ENCODE assay signal across 9 mouse cellular contexts in genomic region chr8:13412891-13413558, GRCm38 (mm10). TPM values are rescaled to one million over a fixed set of nuclear protein-coding genes. Genes with fewer than 3 reads are reported as not detected.
DNase-seq lines count a peak whose midpoint lies in the region; ATAC-seq and TF ChIP-seq lines count a peak whose summit lies in the region.
"Had no signal": no experiment of that assay in that cellular context is flagged by ENCODE, and none has a peak within 500 bp of the region (broad histone marks: within the 10 kb centered on the region; RNA-seq: fewer than 3 reads in every experiment).

No protein-coding gene starts in this region.

- 64% methylated on average over 13 of the region's 13 CpGs for WGBS in forebrain, postnatal 0 days
- WGBS in forebrain, embryonic 15.5 days = 62% methylated on average over 13 of the region's 13 CpGs

- H3K9me3 ChIP-seq in forebrain, postnatal 0 days (ENCODE audit: low read length) = no peaks in the 10 kb centered on the region
- no peaks in the 10 kb centered on the region for H3K9me3 ChIP-seq in forebrain, embryonic 15.5 days
- H3K9me3 ChIP-seq in ES-E14 (ENCODE audit: control insufficient read depth, insufficient read depth, low read depth, low read length) = no peaks in the 10 kb centered on the region
- H3K9me3 ChIP-seq: limb, embryonic 15.5 days had no signal

- H3K27ac ChIP-seq in forebrain, postnatal 0 days (ENCODE audit: low read depth, low read length) = no peak overlapping the region
- H3K27ac ChIP-seq in forebrain, embryonic 15.5 days (replicated peaks) = no peak overlapping the region
- no peak overlapping the region for H3K27ac ChIP-seq in ES-E14 (ENCODE audit: insufficient read depth, low read depth, low read length, poor library complexity, severe bottlenecking)
- H3K27ac ChIP-seq: limb, embryonic 15.5 days had no signal

- no peaks in the 10 kb centered on the region for H3K4me1 ChIP-seq in forebrain, postnatal 0 days (ENCODE audit: insufficient read depth)
- no peaks in the 10 kb centered on the region for H3K4me1 ChIP-seq in forebrain, embryonic 15.5 days
- no peaks in the 10 kb centered on the region for H3K4me1 ChIP-seq in ES-E14 (ENCODE audit: control insufficient read depth in 2 of 2, insufficient read depth in 2 of 2, low read length in 2 of 2, poor library complexity in 1 of 2)
- H3K4me1 ChIP-seq: limb, embryonic 15.5 days had no signal

- no peak overlapping the region for H3K4me3 ChIP-seq in forebrain, postnatal 0 days (ENCODE audit: low read depth, low read length)
- no peak overlapping the region for H3K4me3 ChIP-seq in forebrain, embryonic 15.5 days
- H3K4me3 ChIP-seq in ES-E14 (ENCODE audit: insufficient read depth in 1 of 2, low read depth in 1 of 2, low read length in 2 of 2, poor library complexity in 1 of 2, severe bottlenecking in 1 of 2) = no peak overlapping the region
- H3K4me3 ChIP-seq: limb, embryonic 15.5 days had no signal

- in situ Hi-C loops in ES-E14 (cut with MboI; ENCODE audit: low sequenced_read_pairs in 2 of 2, unreplicated experiment in 2 of 2) = loop anchor here in 1 of 2 experiments (25.0 kb wide), 1 partner anchor 349 kb away; the partner anchor contains the start of gene Cdc16

- no peak overlapping the region for H3K4me2 ChIP-seq in forebrain, postnatal 0 days (ENCODE audit: low read depth)
- no peak overlapping the region for H3K4me2 ChIP-seq in forebrain, embryonic 15.5 days (replicated peaks)
- H3K4me2 ChIP-seq: limb, embryonic 15.5 days had no signal

- H3K36me3 ChIP-seq in forebrain, postnatal 0 days (ENCODE audit: insufficient read depth) = no peaks in the 10 kb centered on the region
- no peaks in the 10 kb centered on the region for H3K36me3 ChIP-seq in forebrain, embryonic 15.5 days
- no peaks in the 10 kb centered on the region for H3K36me3 ChIP-seq in ES-E14 (ENCODE audit: control insufficient read depth, insufficient read depth, low read length, poor library complexity, severe bottlenecking)
- H3K36me3 ChIP-seq: limb, embryonic 15.5 days had no signal

- H3K9ac ChIP-seq in forebrain, postnatal 0 days = no peak overlapping the region
- H3K9ac ChIP-seq in forebrain, embryonic 15.5 days (replicated peaks) = no peak overlapping the region
- H3K9ac ChIP-seq in ES-E14 (ENCODE audit: insufficient read depth, low read depth, low read length, poor library complexity, severe bottlenecking) = no peak overlapping the region
- H3K9ac ChIP-seq: limb, embryonic 15.5 days had no signal

- DNase-seq in forebrain, postnatal 0 days = peak; percentile 77
- DNase-seq in ES-E14 (ENCODE audit: low read depth, low spot score) = peak; percentile 57
- DNase-seq in frontal cortex, postnatal 36 days (ENCODE audit: low spot score in 2 of 2) = peak; percentile 36 to 43
- DNase-seq in kidney, postnatal 4 days = peak; percentile 79
- peak; percentile 36 for DNase-seq in lung, postnatal 25 days (ENCODE audit: low spot score)
- DNase-seq in right cerebral cortex, postnatal 25 days = peak; percentile 32

- H3K27me3 ChIP-seq in forebrain, postnatal 0 days (ENCODE audit: insufficient read depth, low read length) = no peaks in the 10 kb centered on the region
- no peaks in the 10 kb centered on the region for H3K27me3 ChIP-seq in forebrain, embryonic 15.5 days
- H3K27me3 ChIP-seq: limb, embryonic 15.5 days had no signal

- peak; percentile 90 for TF ChIP-seq CTCF in forebrain, postnatal 0 days (IDR thresholded peaks at IDR 0.05; ENCODE audit: low read depth)

- ATAC-seq in forebrain, postnatal 0 days = peak; percentile 61
- no peak for ATAC-seq in forebrain, embryonic 15.5 days (replicated peaks)
- peak; percentile 60; the same call in 1 of the 2 replicates for ATAC-seq in cerebellum, adult (ENCODE audit: insufficient number of reproducible peaks, low FRiP score, low TSS enrichment)

TF ChIP-seq in ES-E14, 5 proteins besides CTCF, POLR2A, EP300 and RAD21:
- TF ChIP-seq ZNF384 (IDR thresholded peaks at IDR 0.05; ENCODE audit: low read depth, low read length) (no peak), HCFC1 (IDR thresholded peaks at IDR 0.05; ENCODE audit: borderline replicate concordance, insufficient read depth, low read length) (no peak), ZC3H11A (IDR thresholded peaks at IDR 0.05; ENCODE audit: borderline replicate concordance, low read depth, low read length) (peak; percentile 69; the same call in 1 of the 2 replicates)

RNA-seq across cellular contexts. Expression of gene Grk1, which starts 8.1 kb away (rescaled TPM):
- total RNA-seq in forebrain, postnatal 0 days (2014; rRNA removed) = 0.14 TPM in 1 of 2 replicates, not detected in the other
- 0.02 TPM in 1 of 2 replicates, not detected in the other for polyA plus RNA-seq in forebrain, postnatal 0 days (2015; fragmentation: Nextera tagmentation; extraction: Ambion mirVana)
- polyA plus RNA-seq in forebrain, embryonic 15.5 days (2015; fragmentation: Nextera tagmentation; extraction: Ambion mirVana) = 0.03 TPM in 1 of 2 replicates, not detected in the other
- 0.04 and 0.05 TPM in 2 replicates for total RNA-seq in ES-E14 (2012; rRNA removed)
- polyA plus RNA-seq: limb, embryonic 15.5 days had no signal

RNA-seq across cellular contexts. Expression of gene Atp4b, which starts 16.4 kb away (rescaled TPM):
- total RNA-seq in forebrain, postnatal 0 days (2014; rRNA removed) = not detected in 2 replicates
- not detected in 2 replicates for polyA plus RNA-seq in forebrain, postnatal 0 days (2015; fragmentation: Nextera tagmentation; extraction: Ambion mirVana)
- not detected in 2 replicates for polyA plus RNA-seq in forebrain, embryonic 15.5 days (2015; fragmentation: Nextera tagmentation; extraction: Ambion mirVana)
- total RNA-seq in ES-E14 (2012; rRNA removed) = not detected in 2 replicates
- polyA plus RNA-seq: limb, embryonic 15.5 days had no signal

RNA-seq across cellular contexts. Expression of gene Tmem255b, which starts 22.0 kb away (rescaled TPM):
- 1.0 and 1.2 TPM in 2 replicates for total RNA-seq in forebrain, postnatal 0 days (2014; rRNA removed)
- 1.3 and 1.6 TPM in 2 replicates for polyA plus RNA-seq in forebrain, postnatal 0 days (2015; fragmentation: Nextera tagmentation; extraction: Ambion mirVana)
- polyA plus RNA-seq in forebrain, embryonic 15.5 days (2015; fragmentation: Nextera tagmentation; extraction: Ambion mirVana) = 0.36 TPM in 1 of 2 replicates, not detected in the other
- 0.18 and 0.26 TPM in 2 replicates for total RNA-seq in ES-E14 (2012; rRNA removed)
